Mouse (Mus musculus) lung, adult 18-20 months (tissue): ENCODE results near the gene Mtmr14.
A peak's percentile ranks its signal among the peaks of the same experiment; 100 is the strongest.

Experiments
- DNase-seq, 2 experiments: peaks; one replicate each; pipeline ENCODE4 v3.0.0; 2022; ENCODE audit warnings: mixed read lengths in 2 of 2

Gene Mtmr14

GRCm38 (mm10) chr6:113281676-113282075, 44.0 kb downstream of the Mtmr14 start:
- no peak for DNase-seq

- DNase-seq = no peak
Observed at GRCm38 (mm10) chr6:113282101-113282802, 44.6 kb downstream of the Mtmr14 start, which contains the start of gene Cpne9. Gene Cpne9, plus strand, starts transcription at chr6:113282307.

- DNase-seq = no peak
Observed at GRCm38 (mm10) chr6:113282969-113283368, 45.3 kb downstream of the Mtmr14 start.

GRCm38 (mm10) chr6:113283500-113283899, 45.9 kb downstream of the Mtmr14 start:
- DNase-seq = peak; percentile 20 to 45

- no peak for DNase-seq
Observed at GRCm38 (mm10) chr6:113284931-113285330, 47.3 kb downstream of the Mtmr14 start.

GRCm38 (mm10) chr6:113286316-113286715, 48.7 kb downstream of the Mtmr14 start:
- DNase-seq = no peak

GRCm38 (mm10) chr6:113287236-113287635, 49.6 kb downstream of the Mtmr14 start:
- no peak for DNase-seq

- DNase-seq = no peak
Observed at GRCm38 (mm10) chr6:113289346-113289745, 51.7 kb downstream of the Mtmr14 start.

- DNase-seq = no peak
Observed at GRCm38 (mm10) chr6:113290346-113290745, 52.7 kb downstream of the Mtmr14 start.

GRCm38 (mm10) chr6:113292938-113293337, 55.3 kb downstream of the Mtmr14 start:
- DNase-seq = no peak

GRCm38 (mm10) chr6:113296046-113296445, 58.4 kb downstream of the Mtmr14 start:
- DNase-seq = no peak

- DNase-seq = no peak
Observed at GRCm38 (mm10) chr6:113296639-113297038, 59.0 kb downstream of the Mtmr14 start.

GRCm38 (mm10) chr6:113301350-113301749, 63.7 kb downstream of the Mtmr14 start:
- DNase-seq = no peak

GRCm38 (mm10) chr6:113302258-113302657, 64.6 kb downstream of the Mtmr14 start:
- DNase-seq = peak in 1 of 2 experiments; percentile 17

- peak; percentile 100 for DNase-seq
Observed at GRCm38 (mm10) chr6:113306322-113306985, 68.8 kb downstream of the Mtmr14 start.

- no peak for DNase-seq
Observed at GRCm38 (mm10) chr6:113306986-113307349, 69.3 kb downstream of the Mtmr14 start, which contains the start of gene Brpf1. Gene Brpf1, plus strand, starts transcription at chr6:113307137.

GRCm38 (mm10) chr6:113307481-113308121, 70.0 kb downstream of the Mtmr14 start:
- DNase-seq = peak; percentile 57 to 58

GRCm38 (mm10) chr6:113308141-113308540, 70.5 kb downstream of the Mtmr14 start:
- no peak for DNase-seq

GRCm38 (mm10) chr6:113315972-113316371, 78.3 kb downstream of the Mtmr14 start:
- DNase-seq = no peak

GRCm38 (mm10) chr6:113326533-113327315, 89.1 kb downstream of the Mtmr14 start, which contains the start of gene Ogg1:
Gene Ogg1, plus strand, starts transcription at chr6:113326972.
- DNase-seq = peak; percentile 100

- no peak for DNase-seq
Observed at GRCm38 (mm10) chr6:113329396-113329795, 91.8 kb downstream of the Mtmr14 start.

- DNase-seq = peak in 1 of 2 experiments; percentile 34
Observed at GRCm38 (mm10) chr6:113330547-113330946, 92.9 kb downstream of the Mtmr14 start.
